Mouse (Mus musculus) cerebellum, adult 2 months (tissue): Measurements from ENCODE around the gene Cox7a2l.

Source experiments
- CTCF ChIP-seq: fragments of 200-500 bp; IDR thresholded peaks from 2 replicates; pipeline ENCODE4 v1.5.1; 2011; ENCODE audit warnings: low read depth, mild to moderate bottlenecking, control low read depth, low read length, moderate library complexity, borderline replicate concordance; ENCODE audit not compliant: insufficient read depth
- POLR2A ChIP-seq: fragments of 200-500 bp; IDR thresholded peaks from 2 replicates; pipeline ENCODE4 v1.6.1; 2011; ENCODE audit warnings: low read length, control low read depth, borderline replicate concordance; ENCODE audit not compliant: insufficient read depth

DNA sequence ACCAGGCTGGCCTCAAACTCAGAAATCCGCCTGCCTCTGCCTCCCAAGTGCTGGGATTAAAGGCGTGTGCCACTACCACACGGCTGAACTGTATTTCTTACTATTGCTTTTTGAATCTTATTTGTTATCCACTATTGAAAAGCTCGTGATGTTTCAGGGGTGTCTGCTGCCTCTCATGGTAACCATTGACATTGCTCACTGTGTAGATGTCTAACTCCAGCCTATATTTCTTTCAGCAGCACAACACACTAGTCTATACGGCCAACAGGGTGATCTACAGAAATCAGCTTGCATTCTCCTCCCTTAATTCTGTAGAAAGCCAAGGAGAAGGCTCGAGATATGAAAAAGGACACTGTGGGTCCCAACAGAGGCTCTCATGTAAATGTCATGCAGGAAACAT is 28.1 kb upstream of the Cox7a2l start:
- TF ChIP-seq CTCF (no peak), POLR2A (no peak)
